ENCODE assay signal across 17 mouse cellular contexts in the genomic region with DNA sequence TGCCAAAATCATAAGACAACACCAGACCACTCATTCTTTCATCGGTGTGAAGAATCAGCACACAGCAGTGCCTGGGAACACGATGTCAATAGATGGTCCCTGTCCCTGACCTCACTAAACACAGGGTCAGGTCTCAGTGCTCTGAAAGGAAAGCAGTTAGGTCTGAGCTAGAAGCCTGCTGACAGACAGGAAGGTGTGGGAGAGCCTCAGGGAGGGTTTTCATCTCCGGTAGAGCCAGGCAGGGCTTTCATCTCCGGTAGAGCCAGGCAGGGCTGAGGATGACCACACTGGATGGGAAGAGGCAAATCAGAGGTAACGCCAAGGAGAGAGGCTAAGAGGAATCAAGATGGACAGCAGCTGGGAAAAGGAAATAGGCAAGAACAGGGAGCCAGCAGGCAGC. TPM values are rescaled to one million over a fixed set of nuclear protein-coding genes. Genes with fewer than 3 reads are reported as not detected.
DNase-seq lines count a peak whose midpoint lies in the region; ATAC-seq lines count a peak whose summit lies in the region.
"Had no signal": no experiment of that assay in that cellular context is flagged by ENCODE, and none has a peak within 500 bp of the region (broad histone marks: within the 10 kb centered on the region; RNA-seq: fewer than 3 reads in every experiment).

No protein-coding gene starts in this region.

- H3K9me3 ChIP-seq in hindbrain, embryonic 10.5 days, result no peaks in the 10 kb centered on the region
- H3K9me3 ChIP-seq in hindbrain, embryonic 13.5 days, result no peaks in the 10 kb centered on the region
- no peaks in the 10 kb centered on the region for H3K9me3 ChIP-seq in heart, embryonic 10.5 days
- H3K9me3 ChIP-seq: forebrain, embryonic 13.5 days had no signal

- 58% methylated on average over 5 of the region's 5 CpGs for WGBS in hindbrain, embryonic 10.5 days
- 76% methylated on average over 5 of the region's 5 CpGs for WGBS in hindbrain, embryonic 13.5 days
- WGBS in heart, embryonic 10.5 days, result 39% methylated on average over 5 of the region's 5 CpGs

- DNase-seq in hindbrain, embryonic 10.5 days (ENCODE audit: low spot score), result no peak
- DNase-seq in CD8-positive naive resting alpha-beta T cell, adult 2 months (ENCODE audit: low read depth in 2 of 2, low spot score in 2 of 2), result peak; percentile 15 to 25
- peak; percentile 44 for DNase-seq in thymus, postnatal 25 days
- DNase-seq in heart, embryonic 10.5 days (ENCODE audit: low spot score), result no peak
- no peak for DNase-seq in layer of hippocampus, adult 11-12 months (ENCODE audit: low spot score)
- no peak for DNase-seq in layer of hippocampus, postnatal 10 days (ENCODE audit: low spot score in 2 of 2)
- DNase-seq: cerebellum, adult 11-12 months; cerebellum, postnatal 14 days; kidney, adult 2 months; lung, adult 18-20 months had no signal

- H3K36me3 ChIP-seq in hindbrain, embryonic 10.5 days, result no peaks in the 10 kb centered on the region
- no peaks in the 10 kb centered on the region for H3K36me3 ChIP-seq in hindbrain, embryonic 13.5 days
- no peaks in the 10 kb centered on the region for H3K36me3 ChIP-seq in heart, embryonic 10.5 days
- H3K36me3 ChIP-seq: midbrain, embryonic 12.5 days had no signal

- peaks cover 4% of the 10 kb centered on the region; the same call in 1 of the 2 replicates for H3K27me3 ChIP-seq in hindbrain, embryonic 10.5 days (ENCODE audit: insufficient read depth, poor library complexity, severe bottlenecking)
- no peaks in the 10 kb centered on the region for H3K27me3 ChIP-seq in hindbrain, embryonic 13.5 days
- H3K27me3 ChIP-seq in heart, embryonic 10.5 days (ENCODE audit: insufficient read depth, poor library complexity, severe bottlenecking), result no peaks in the 10 kb centered on the region; the same call in 1 of the 2 replicates
- H3K27me3 ChIP-seq: forebrain, embryonic 13.5 days had no signal

- peaks cover 30% of the 10 kb centered on the region for H3K4me1 ChIP-seq in hindbrain, embryonic 10.5 days (replicated peaks)
- peaks cover 19% of the 10 kb centered on the region for H3K4me1 ChIP-seq in hindbrain, embryonic 13.5 days (replicated peaks)
- peaks cover 9% of the 10 kb centered on the region; the same call in 1 of the 2 replicates for H3K4me1 ChIP-seq in heart, embryonic 10.5 days
- H3K4me1 ChIP-seq: midbrain, embryonic 12.5 days had no signal

- peak overlapping the region; percentile 46; the same call in 1 of the 2 replicates for H3K27ac ChIP-seq in hindbrain, embryonic 10.5 days
- no peak overlapping the region for H3K27ac ChIP-seq in hindbrain, embryonic 13.5 days
- no peak overlapping the region for H3K27ac ChIP-seq in heart, embryonic 10.5 days
- H3K27ac ChIP-seq: forebrain, embryonic 13.5 days; kidney, postnatal 0 days; midbrain, embryonic 12.5 days had no signal

- H3K9ac ChIP-seq in hindbrain, embryonic 13.5 days, result no peak overlapping the region
- H3K9ac ChIP-seq: forebrain, embryonic 13.5 days; midbrain, embryonic 12.5 days had no signal

- H3K4me3 ChIP-seq in hindbrain, embryonic 10.5 days, result no peak overlapping the region
- H3K4me3 ChIP-seq in hindbrain, embryonic 13.5 days, result no peak overlapping the region
- no peak overlapping the region for H3K4me3 ChIP-seq in heart, embryonic 10.5 days
- H3K4me3 ChIP-seq: forebrain, embryonic 13.5 days; midbrain, embryonic 12.5 days had no signal

- no peak overlapping the region for H3K4me2 ChIP-seq in hindbrain, embryonic 13.5 days
- H3K4me2 ChIP-seq: forebrain, embryonic 13.5 days; heart, embryonic 11.5 days; liver, embryonic 11.5 days; midbrain, embryonic 12.5 days had no signal

- ATAC-seq in hindbrain, embryonic 13.5 days (ENCODE audit: low FRiP score), result no peak
- peak; percentile 62 for ATAC-seq in inflammation-experienced regulatory T-cells, adult 6 months
- ATAC-seq: forebrain, embryonic 13.5 days had no signal

RNA-seq across cellular contexts. Expression of gene Chst15, which starts 47.5 kb away (rescaled TPM):
- polyA plus RNA-seq in hindbrain, embryonic 10.5 days (2016; fragmentation: Nextera tagmentation; extraction: Ambion mirVana), result 22.0 and 25.9 TPM in 2 replicates
- polyA plus RNA-seq in hindbrain, embryonic 13.5 days (2015; fragmentation: Nextera tagmentation; extraction: Ambion mirVana), result 22.2 and 24.4 TPM in 2 replicates
- 1 to 10 TPM in 2 of 3 experiments, under 1 TPM in 1; 0.88 to 6.2 (median 4.8) TPM for polyA plus RNA-seq in inflammation-experienced regulatory T-cells, adult 6 months (2017; shearing (Covaris generic))
- 3.3 and 7.6 TPM in 2 replicates for polyA plus RNA-seq in heart, embryonic 10.5 days (2016; fragmentation: Nextera tagmentation; extraction: Ambion mirVana)
- 10 to 100 TPM; 33.0 to 34.1 TPM for total RNA-seq in layer of hippocampus, postnatal 10 days (2021)

Comparison
In these comparisons a context has a peak if more than half of its experiments do, and no peak if none do; other contexts are left out.
1. DNase-seq: peak in CD8-positive naive resting alpha-beta T cell, adult 2 months (2 of 2) and thymus, postnatal 25 days (single experiment); none in hindbrain, embryonic 10.5 days (single experiment), heart, embryonic 10.5 days (single experiment), layer of hippocampus, adult 11-12 months (single experiment) and layer of hippocampus, postnatal 10 days (0 of 2).